Mouse (Mus musculus) large intestine, adult 2 months (tissue): ENCODE measurements around the gene Vmn2r73. TPM values are rescaled to one million over a fixed set of nuclear protein-coding genes. Genes with fewer than 3 reads are reported as not detected.
"Not testable (repeated sequence)": the region's sequence is repeated elsewhere in the genome, so short reads cannot be mapped to it uniquely, and the experiment has no call there.

Experiments
- DNase-seq: peaks from one replicate; pipeline ENCODE4 v3.0.0-alpha.2; 2012; ENCODE audit warnings: low read depth, low spot score
- WGBS: fragments of 180-500 bp; shearing (Covaris S2); methylation state at CpG from one replicate; pipeline ENCODE4 v1.1.7; 2018; 5-methylcytosine and 5-hydroxymethylcytosine counted together
- polyA plus RNA-seq: library from polyadenylated mRNA; depleted of rRNA; stranded (reverse); fragments of >200 nt; gene quantifications from 2 replicates; pipeline ENCODE4 v1.2.3, GENCODE M21; 2012; rRNA removed

Vmn2r73 gene
- polyA plus RNA-seq = not detected in 2 replicates

- WGBS = 69% methylated on average over 1 of the region's 1 CpGs
- DNase-seq = no peak
Observed at GRCm38 (mm10) chr7:85876166-85876565, at the start of gene Vmn2r73. Gene Vmn2r73, minus strand, starts transcription at chr7:85876266.

- no peak for DNase-seq
- WGBS = 8% methylated on average over 2 of the region's 2 CpGs
Observed at GRCm38 (mm10) chr7:85840090-85840948, 35.7 kb downstream of the Vmn2r73 start.

GRCm38 (mm10) chr7:85818092-85818491, 58.0 kb downstream of the Vmn2r73 start:
- not testable (repeated sequence) for DNase-seq
- WGBS = 16% methylated on average over 6 of the region's 6 CpGs

Other genes starting within 250 kb of the Vmn2r73 start
- gene Vmn2r72, start 121.2 kb downstream of the Vmn2r73 start, polyA plus RNA-seq = not detected in 2 replicates
- not detected in 2 replicates for gene Vmn2r74, start 85.4 kb upstream of the Vmn2r73 start, polyA plus RNA-seq